Mouse (Mus musculus) lung, embryonic 16.5 days (tissue): ENCODE data around the gene Tgfb3. TPM values are rescaled to one million over a fixed set of nuclear protein-coding genes. Genes with fewer than 3 reads are reported as not detected.

Experiments used
- ATAC-seq: fragments of 200-750 bp; cut with Nextera tagmentation; 2 replicates; pipeline ENCODE4 v1.8.0; 2017; ENCODE audit warnings: low read depth, mild to moderate bottlenecking, moderate library complexity
- H3K27ac ChIP-seq: fragments of 300-500 bp; sonication (generic); 2 replicates; pipeline ENCODE4 v1.5.1; 2014; ENCODE audit warnings: mild to moderate bottlenecking, control low read depth, low read length
- H3K27me3 ChIP-seq: fragments of 300-500 bp; sonication (generic); 2 replicates; pipeline ENCODE4 v1.6.1; 2014; ENCODE audit warnings: low read depth, low read length, mixed read lengths; ENCODE audit not compliant: control insufficient read depth, insufficient read depth
- H3K36me3 ChIP-seq: fragments of 300-500 bp; sonication (generic); 2 replicates; pipeline ENCODE4 v1.6.1; 2014; ENCODE audit warnings: low read length; ENCODE audit not compliant: control insufficient read depth, insufficient read depth
- H3K4me1 ChIP-seq: fragments of 300-500 bp; sonication (generic); replicated peaks from 2 replicates; pipeline ENCODE4 v1.6.1; 2014; ENCODE audit warnings: low read length, mixed read lengths; ENCODE audit not compliant: control insufficient read depth, insufficient read depth
- H3K4me2 ChIP-seq: fragments of 300-500 bp; sonication (generic); 2 replicates; pipeline ENCODE4 v1.6.1; 2014; ENCODE audit warnings: low read depth, low read length, control low read depth
- H3K4me3 ChIP-seq: fragments of 300-500 bp; sonication (generic); 2 replicates; pipeline ENCODE4 v1.5.1; 2014; ENCODE audit warnings: mild to moderate bottlenecking, low read length, control low read depth
- H3K9ac ChIP-seq: fragments of 300-500 bp; sonication (generic); 2 replicates; pipeline ENCODE4 v1.6.1; 2014; ENCODE audit warnings: low read length, control low read depth
- H3K9me3 ChIP-seq: fragments of 300-500 bp; sonication (generic); 2 replicates; pipeline ENCODE4 v1.6.1; 2016; ENCODE audit warnings: low read length; ENCODE audit not compliant: control insufficient read depth
- WGBS: fragments of 180-500 bp; shearing (Covaris S2); extraction: QIAGEN DNeasy Blood & Tissue Kit; methylation state at CpG from one replicate; pipeline ENCODE4 v1.1.7; 2014; 5-methylcytosine and 5-hydroxymethylcytosine counted together
- polyA plus RNA-seq: library from polyadenylated mRNA; unstranded; fragments of >200 nt; fragmentation: Nextera tagmentation; extraction: Ambion mirVana; gene quantifications from 2 replicates; pipeline ENCODE4 v1.2.1, GENCODE M21; 2015

Gene Tgfb3
- polyA plus RNA-seq, 1 experiment from 2014 or later, result 50.3 TPM

- peak overlapping the region; percentile 63; the same call in 1 of the 2 replicates for H3K4me3 ChIP-seq
- no peak for ATAC-seq
- no peaks in the 10 kb centered on the region for H3K9me3 ChIP-seq
- H3K27me3 ChIP-seq, result no peaks in the 10 kb centered on the region
- H3K36me3 ChIP-seq, result no peaks in the 10 kb centered on the region
- peaks cover 17% of the 10 kb centered on the region for H3K4me1 ChIP-seq
- H3K27ac ChIP-seq, result no peak overlapping the region
- 80% methylated on average over 7 of the region's 7 CpGs for WGBS
- H3K4me2 ChIP-seq, result peak overlapping the region; percentile 89
- no peak overlapping the region; the same call in none of the 2 replicates for H3K9ac ChIP-seq
These were observed 3.5 kb downstream of the Tgfb3 start for GRCm38 (mm10) chr12:86075358-86075757.

- Histone ChIP-seq H3K9ac (no peak overlapping the region), H3K9me3 (no peaks in the 10 kb centered on the region), H3K4me1 (peaks cover 17% of the 10 kb centered on the region), H3K4me2 (no peak overlapping the region), H3K36me3 (no peaks in the 10 kb centered on the region), H3K27me3 (no peaks in the 10 kb centered on the region), H3K27ac (no peak overlapping the region), H3K4me3 (no peak overlapping the region)
- WGBS, result 64% methylated on average over 12 of the region's 12 CpGs
- no peak for ATAC-seq
These were observed 4.2 kb downstream of the Tgfb3 start for GRCm38 (mm10) chr12:86074681-86075080.

GRCm38 (mm10) chr12:86071432-86071831 is 7.4 kb downstream of the Tgfb3 start:
- no peak overlapping the region for H3K4me3 ChIP-seq
- H3K27ac ChIP-seq, result no peak overlapping the region
- peaks cover 3% of the 10 kb centered on the region; the same call in 1 of the 2 replicates for H3K36me3 ChIP-seq
- no peaks in the 10 kb centered on the region for H3K9me3 ChIP-seq
- 85% methylated on average over 6 of the region's 6 CpGs for WGBS
- no peak overlapping the region for H3K4me2 ChIP-seq
- peaks cover 7% of the 10 kb centered on the region for H3K4me1 ChIP-seq
- no peak for ATAC-seq
- no peaks in the 10 kb centered on the region for H3K27me3 ChIP-seq
- H3K9ac ChIP-seq, result no peak overlapping the region

- H3K9ac ChIP-seq, result no peak overlapping the region
- H3K36me3 ChIP-seq, result peaks cover 19% of the 10 kb centered on the region
- no peaks in the 10 kb centered on the region for H3K9me3 ChIP-seq
- H3K4me1 ChIP-seq, result peaks cover 3% of the 10 kb centered on the region
- no peak overlapping the region for H3K27ac ChIP-seq
- no peaks in the 10 kb centered on the region for H3K27me3 ChIP-seq
- H3K4me2 ChIP-seq, result no peak overlapping the region
- no peak overlapping the region for H3K4me3 ChIP-seq
- ATAC-seq, result no peak
These were observed 14.0 kb downstream of the Tgfb3 start for GRCm38 (mm10) chr12:86064796-86065195.

- H3K27me3 ChIP-seq, result no peaks in the 10 kb centered on the region
- H3K4me2 ChIP-seq, result no peak overlapping the region
- H3K9me3 ChIP-seq, result no peaks in the 10 kb centered on the region
- 44% methylated on average over 6 of the region's 6 CpGs for WGBS
- no peaks in the 10 kb centered on the region for H3K4me1 ChIP-seq
- H3K4me3 ChIP-seq, result no peak overlapping the region
- no peak overlapping the region for H3K27ac ChIP-seq
- ATAC-seq, result no peak
- H3K36me3 ChIP-seq, result peaks cover 19% of the 10 kb centered on the region
- H3K9ac ChIP-seq, result no peak overlapping the region
These were observed 19.5 kb downstream of the Tgfb3 start for GRCm38 (mm10) chr12:86059341-86059740.

GRCm38 (mm10) chr12:86057516-86057915 is 21.3 kb downstream of the Tgfb3 start:
- no peak overlapping the region for H3K4me2 ChIP-seq
- no peak for ATAC-seq
- WGBS, result 82% methylated on average over 8 of the region's 8 CpGs
- H3K9ac ChIP-seq, result no peak overlapping the region
- H3K4me3 ChIP-seq, result no peak overlapping the region
- H3K9me3 ChIP-seq, result no peaks in the 10 kb centered on the region
- H3K36me3 ChIP-seq, result peaks cover 9% of the 10 kb centered on the region
- H3K4me1 ChIP-seq, result no peaks in the 10 kb centered on the region
- H3K27me3 ChIP-seq, result no peaks in the 10 kb centered on the region
- no peak overlapping the region for H3K27ac ChIP-seq

GRCm38 (mm10) chr12:86056976-86057375 is 21.9 kb downstream of the Tgfb3 start:
- H3K4me1 ChIP-seq, result no peaks in the 10 kb centered on the region
- no peaks in the 10 kb centered on the region for H3K9me3 ChIP-seq
- no peak overlapping the region for H3K4me3 ChIP-seq
- H3K27ac ChIP-seq, result no peak overlapping the region
- no peaks in the 10 kb centered on the region for H3K27me3 ChIP-seq
- H3K9ac ChIP-seq, result no peak overlapping the region
- H3K36me3 ChIP-seq, result peaks cover 8% of the 10 kb centered on the region
- 83% methylated on average over 8 of the region's 8 CpGs for WGBS
- ATAC-seq, result no peak
- H3K4me2 ChIP-seq, result no peak overlapping the region

GRCm38 (mm10) chr12:86055306-86055705 is 23.5 kb downstream of the Tgfb3 start:
- Histone ChIP-seq H3K9me3 (no peaks in the 10 kb centered on the region), H3K9ac (no peak overlapping the region), H3K27ac (no peak overlapping the region), H3K4me1 (no peaks in the 10 kb centered on the region), H3K36me3 (peaks cover 8% of the 10 kb centered on the region), H3K4me3 (no peak overlapping the region), H3K4me2 (no peak overlapping the region), H3K27me3 (no peaks in the 10 kb centered on the region)
- no peak for ATAC-seq
- 86% methylated on average over 2 of the region's 2 CpGs for WGBS

GRCm38 (mm10) chr12:86051477-86051876 is 27.4 kb downstream of the Tgfb3 start:
- Histone ChIP-seq H3K9ac (no peak overlapping the region), H3K27ac (no peak overlapping the region), H3K27me3 (no peaks in the 10 kb centered on the region), H3K4me3 (no peak overlapping the region), H3K4me1 (no peaks in the 10 kb centered on the region), H3K4me2 (no peak overlapping the region), H3K36me3 (peaks cover 3% of the 10 kb centered on the region; the same call in 1 of the 2 replicates), H3K9me3 (no peaks in the 10 kb centered on the region)
- 76% methylated on average over 5 of the region's 5 CpGs for WGBS
- ATAC-seq, result no peak

- Histone ChIP-seq H3K9ac (no peak overlapping the region), H3K4me1 (no peaks in the 10 kb centered on the region), H3K4me3 (no peak overlapping the region), H3K27ac (no peak overlapping the region), H3K36me3 (no peaks in the 10 kb centered on the region), H3K27me3 (no peaks in the 10 kb centered on the region), H3K4me2 (no peak overlapping the region), H3K9me3 (no peaks in the 10 kb centered on the region)
- 77% methylated on average over 6 of the region's 6 CpGs for WGBS
- ATAC-seq, result no peak
These were observed 29.0 kb downstream of the Tgfb3 start for GRCm38 (mm10) chr12:86049813-86050212.
